Mouse (Mus musculus): ENCODE data around the gene Psmd9. TPM values are rescaled to one million over a fixed set of nuclear protein-coding genes. Genes with fewer than 3 reads are reported as not detected.

Psmd9 gene
- total RNA-seq, 2 experiments from 2014 or later, result 30.9 to 42.8 TPM

GRCm38 (mm10) chr5:123136361-123137043, 32.7 kb upstream of the Psmd9 start:
- DNase-seq (ENCODE audit: low spot score in 2 of 2), result peak; percentile 81 to 86

- no peak for DNase-seq (ENCODE audit: low spot score in 2 of 2)
These were observed 31.9 kb upstream of the Psmd9 start for GRCm38 (mm10) chr5:123137044-123137909.

GRCm38 (mm10) chr5:123137910-123138229, 31.3 kb upstream of the Psmd9 start:
- no peak for DNase-seq (ENCODE audit: low spot score in 2 of 2)

GRCm38 (mm10) chr5:123138230-123138911, 30.8 kb upstream of the Psmd9 start:
- DNase-seq (ENCODE audit: low spot score in 2 of 2), result no peak

GRCm38 (mm10) chr5:123138953-123139721, 30.1 kb upstream of the Psmd9 start:
- DNase-seq (ENCODE audit: low spot score in 2 of 2), result peak; percentile 86 to 90

GRCm38 (mm10) chr5:123139722-123140627, 29.2 kb upstream of the Psmd9 start:
- peak in 1 of 2 experiments; percentile 37 for DNase-seq (ENCODE audit: low spot score in 2 of 2)

GRCm38 (mm10) chr5:123140694-123141554, 28.3 kb upstream of the Psmd9 start:
- peak; percentile 93 to 96 for DNase-seq (ENCODE audit: low spot score in 2 of 2)

GRCm38 (mm10) chr5:123141555-123142160, 27.6 kb upstream of the Psmd9 start:
- no peak for DNase-seq (ENCODE audit: low spot score in 2 of 2)

GRCm38 (mm10) chr5:123142161-123143157, 26.8 kb upstream of the Psmd9 start, which contains the start of gene Setd1b:
Setd1b (plus strand) TSS chr5:123142193.
- no peak for DNase-seq (ENCODE audit: low spot score in 2 of 2)

- no peak for DNase-seq (ENCODE audit: low spot score in 2 of 2)
These were observed 25.8 kb upstream of the Psmd9 start for GRCm38 (mm10) chr5:123143251-123143970.

GRCm38 (mm10) chr5:123143971-123144745, 25.1 kb upstream of the Psmd9 start:
- no peak for DNase-seq (ENCODE audit: low spot score in 2 of 2)

- no peak for DNase-seq (ENCODE audit: low spot score in 2 of 2)
These were observed 24.2 kb upstream of the Psmd9 start for GRCm38 (mm10) chr5:123144746-123145590.

GRCm38 (mm10) chr5:123146357-123146756, 22.9 kb upstream of the Psmd9 start:
- DNase-seq (ENCODE audit: low spot score in 2 of 2), result no peak

- no peak for DNase-seq (ENCODE audit: low spot score in 2 of 2)
These were observed 21.6 kb upstream of the Psmd9 start for GRCm38 (mm10) chr5:123147569-123147968.
